Mouse (Mus musculus) CH12.LX (cell line): Measurements from ENCODE around the gene Spata3. TPM values are rescaled to one million over a fixed set of nuclear protein-coding genes. Genes with fewer than 3 reads are reported as not detected.

Source experiments
- DNase-seq: peaks from one replicate; pipeline ENCODE4 v3.0.0-alpha.2; 2013; ENCODE audit errors: extremely low read depth
- H3K27ac ChIP-seq: 2 replicates; pipeline ENCODE4 v1.5.1; 2012; ENCODE audit warnings: low read depth, mild to moderate bottlenecking, control low read depth, moderate library complexity; ENCODE audit not compliant: insufficient read depth
- H3K27me3 ChIP-seq: replicated peaks from 2 replicates; pipeline ENCODE3; 2012; ENCODE audit warnings: inconsistent platforms
- H3K36me3 ChIP-seq, 2 experiments: replicated peaks in 1 of 2; 2 replicates each; pipeline versions ENCODE3 to v1.6.1; 2012; ENCODE audit warnings: inconsistent platforms in 1 of 2, low read length in 1 of 2, mild to moderate bottlenecking in 1 of 2, mixed read lengths in 1 of 2, moderate library complexity in 1 of 2; ENCODE audit not compliant: control insufficient read depth in 1 of 2, insufficient read depth in 1 of 2
- H3K4me1 ChIP-seq, 2 experiments: 2 replicates each; pipeline ENCODE4 v1.6.1; 2012; ENCODE audit warnings: inconsistent platforms in 1 of 2, moderate library complexity in 1 of 2; ENCODE audit not compliant: insufficient read depth in 2 of 2, control insufficient read depth in 1 of 2
- H3K4me2 ChIP-seq: 2 replicates; pipeline ENCODE4 v1.6.1; 2012; ENCODE audit warnings: low read depth, mild to moderate bottlenecking, control low read depth; ENCODE audit not compliant: poor library complexity, insufficient read depth, severe bottlenecking
- H3K4me3 ChIP-seq, 3 experiments: fragments of 150-350 bp in 1 of 3; sonication (generic) in 1 of 3; replicated peaks in 1 of 3; 2 replicates each; pipeline versions ENCODE3 to v1.5.1; 2011 to 2012; ENCODE audit warnings: low read depth in 2 of 3, low read length in 2 of 3, mild to moderate bottlenecking in 2 of 3, moderate library complexity in 2 of 3, control low read depth in 1 of 3, improper control_type of control experiment in 1 of 3, inconsistent platforms in 1 of 3, mixed read lengths in 1 of 3; ENCODE audit not compliant: poor library complexity in 1 of 3
- H3K79me2 ChIP-seq: replicated peaks from 2 replicates; pipeline ENCODE4 v1.6.1; 2012; ENCODE audit warnings: mild to moderate bottlenecking, moderate library complexity; ENCODE audit not compliant: control insufficient read depth, poor library complexity, insufficient read depth, severe bottlenecking; ENCODE audit errors: extremely low read depth
- H3K9ac ChIP-seq: 2 replicates; pipeline ENCODE4 v1.6.1; 2012; ENCODE audit warnings: low read depth, mild to moderate bottlenecking, control low read depth, moderate library complexity; ENCODE audit not compliant: insufficient read depth
- H3K9me3 ChIP-seq: replicated peaks from 2 replicates; pipeline ENCODE3; 2012; ENCODE audit warnings: low read length, inconsistent platforms, mixed read lengths
- CTCF ChIP-seq, 2 experiments: IDR thresholded peaks in 1 of 2; conservative IDR thresholded peaks in 1 of 2; 2 replicates each; pipeline ENCODE4 v1.5.1; 2011 to 2012; ENCODE audit warnings: low read depth in 2 of 2, low read length in 2 of 2, improper control_type of control experiment in 1 of 2, inconsistent platforms in 1 of 2, mild to moderate bottlenecking in 1 of 2, moderate library complexity in 1 of 2
- E2F4 ChIP-seq: IDR thresholded peaks from 2 replicates; pipeline ENCODE4 v1.6.1; 2011; ENCODE audit warnings: low read depth, low read length, improper control_type of control experiment; ENCODE audit not compliant: insufficient replicate concordance
- ELF1 ChIP-seq: IDR thresholded peaks from 2 replicates; pipeline ENCODE4 v1.6.1; 2014; ENCODE audit warnings: low read depth, mild to moderate bottlenecking, inconsistent platforms, low read length, improper control_type of control experiment
- ETS1 ChIP-seq: conservative IDR thresholded peaks from 2 replicates; pipeline ENCODE4 v1.6.1; 2012; ENCODE audit warnings: low read depth, mild to moderate bottlenecking, inconsistent platforms, low read length, improper control_type of control experiment, moderate library complexity
- GABPA ChIP-seq: IDR thresholded peaks from 2 replicates; pipeline ENCODE4 v1.6.1; 2012; ENCODE audit warnings: low read depth, low read length, improper control_type of control experiment, inconsistent platforms; ENCODE audit not compliant: insufficient replicate concordance
- HCFC1 ChIP-seq: IDR thresholded peaks from 2 replicates; pipeline ENCODE4 v1.6.1; 2012; ENCODE audit warnings: low read depth, mild to moderate bottlenecking, inconsistent platforms, low read length, improper control_type of control experiment
- IRF4 ChIP-seq: IDR thresholded peaks from 2 replicates; pipeline ENCODE4 v1.6.1; 2014; ENCODE audit warnings: low read depth, mild to moderate bottlenecking, inconsistent platforms, low read length, improper control_type of control experiment
- JUN ChIP-seq: IDR thresholded peaks from 2 replicates; pipeline ENCODE4 v1.6.1; 2011; ENCODE audit warnings: low read depth, mild to moderate bottlenecking, low read length, improper control_type of control experiment, moderate library complexity; ENCODE audit not compliant: insufficient read depth
- KAT2A ChIP-seq: IDR thresholded peaks from 2 replicates; pipeline ENCODE4 v1.6.1; 2012; ENCODE audit warnings: low read length, improper control_type of control experiment, inconsistent platforms; ENCODE audit not compliant: insufficient replicate concordance
- MAX ChIP-seq: IDR thresholded peaks from 2 replicates; pipeline ENCODE4 v1.6.1; 2011; ENCODE audit warnings: low read length, improper control_type of control experiment
- MAZ ChIP-seq: IDR thresholded peaks from 2 replicates; pipeline ENCODE4 v1.6.1; 2012; ENCODE audit warnings: low read depth, mild to moderate bottlenecking, inconsistent platforms, low read length, improper control_type of control experiment, moderate library complexity
- MXI1 ChIP-seq: IDR thresholded peaks from 2 replicates; pipeline ENCODE4 v1.6.1; 2011; ENCODE audit warnings: mild to moderate bottlenecking, low read depth, low read length, improper control_type of control experiment
- NRF1 ChIP-seq: IDR thresholded peaks from 2 replicates; pipeline ENCODE4 v1.6.1; 2014; ENCODE audit warnings: low read depth, mild to moderate bottlenecking, inconsistent platforms, low read length, improper control_type of control experiment, moderate library complexity
- PAX5 ChIP-seq: IDR thresholded peaks from 2 replicates; pipeline ENCODE4 v1.6.1; 2012; ENCODE audit warnings: low read length, inconsistent platforms, mixed read lengths
- POLR2A ChIP-seq: IDR thresholded peaks from 2 replicates; pipeline ENCODE4 v1.6.1; 2011; ENCODE audit warnings: low read depth, mild to moderate bottlenecking, improper control_type of control experiment, low read length
- SMC3 ChIP-seq: IDR thresholded peaks from 2 replicates; pipeline ENCODE4 v1.6.1; 2011; ENCODE audit warnings: low read depth, low read length, improper control_type of control experiment
- TBP ChIP-seq: conservative IDR thresholded peaks from 2 replicates; pipeline ENCODE4 v1.6.1; 2011; ENCODE audit warnings: low read depth, low read length, improper control_type of control experiment
- TCF12 ChIP-seq: IDR thresholded peaks from 2 replicates; pipeline ENCODE4 v1.6.1; 2014; ENCODE audit warnings: low read depth, mild to moderate bottlenecking, inconsistent platforms, low read length, improper control_type of control experiment
- USF1 ChIP-seq: IDR thresholded peaks from 2 replicates; pipeline ENCODE4 v1.6.1; 2014; ENCODE audit warnings: low read depth, mild to moderate bottlenecking, inconsistent platforms, low read length, improper control_type of control experiment
- USF2 ChIP-seq: conservative IDR thresholded peaks from 2 replicates; pipeline ENCODE4 v1.6.1; 2011; ENCODE audit warnings: low read depth, low read length, improper control_type of control experiment
- ZC3H11A ChIP-seq: IDR thresholded peaks from 2 replicates; pipeline ENCODE4 v1.6.1; 2012; ENCODE audit warnings: low read depth, mild to moderate bottlenecking, inconsistent platforms, low read length, improper control_type of control experiment
- ZKSCAN1 ChIP-seq: IDR thresholded peaks from 2 replicates; pipeline ENCODE4 v1.6.1; 2012; ENCODE audit warnings: low read depth, inconsistent platforms, low read length, improper control_type of control experiment, borderline replicate concordance
- ZNF384 ChIP-seq: IDR thresholded peaks from 2 replicates; pipeline ENCODE4 v1.6.1; 2012; ENCODE audit warnings: low read depth, low read length, improper control_type of control experiment, inconsistent platforms
- dilution Hi-C: fragments of 300-500 bp; cut with MboI; formaldehyde crosslinking; loops from 2 replicates; pipeline ENCODE4 v1.14.3; 2020; ENCODE audit warnings: low sequenced_read_pairs; ENCODE audit not compliant: extremely low pct_unique_long_range_greater_than_20kb, extremely low pct_ligation_motif_present
- in situ Hi-C: fragments of 300-500 bp; cut with MboI; formaldehyde crosslinking; loops from 3 replicates; pipeline ENCODE4 v1.14.3; 2019; ENCODE audit warnings: low sequenced_read_pairs, low pct_ligation_motif_present, low pct_unique_long_range_greater_than_20kb, mixed read lengths
- polyA plus RNA-seq: library from polyadenylated mRNA; unstranded; fragments of >175 nt; gene quantifications from 2 replicates; pipeline ENCODE4 v1.2.1, GENCODE M21; 2012; ENCODE audit warnings: low read depth; ENCODE audit not compliant: insufficient read length
- total RNA-seq, 2 experiments: library from RNA; depleted of rRNA; stranded (reverse); fragments of 300-350 nt in 1 of 2; fragments of >200 nt in 1 of 2; gene quantifications; 2 replicates each; pipeline ENCODE4 v1.2.3; 2012 to 2014

The Spata3 gene
- total and polyA plus RNA-seq, 3 experiments: not detected

- peaks cover 13% of the 10 kb centered on the region for H3K9me3 ChIP-seq
- TF ChIP-seq KAT2A (no peak), HCFC1 (no peak), ZNF384 (no peak), ZC3H11A (no peak), ELF1 (no peak), IRF4 (no peak), NRF1 (no peak), MAX (no peak), E2F4 (no peak), MAZ (no peak), SMC3 (no peak), GABPA (no peak), JUN (no peak), MXI1 (no peak), ZKSCAN1 (no peak), TCF12 (no peak), POLR2A (no peak), ETS1 (no peak)
- TF ChIP-seq, all 38 proteins: peak for 0
- no peak for DNase-seq
- Histone ChIP-seq H3K79me2 (no peaks in the 10 kb centered on the region), H3K27me3 (peaks cover 68% of the 10 kb centered on the region), H3K4me2 (no peak overlapping the region), H3K27ac (no peak overlapping the region), H3K4me1 (peaks cover 0 to 3% of the 10 kb centered on the region in 2 experiments; a peak in 1 of 4 replicates), H3K9ac (no peak overlapping the region), H3K36me3 (no peaks in the 10 kb centered on the region), H3K4me3 (no peak overlapping the region)
- dilution Hi-C loops: no loop called here
- in situ Hi-C loops: no loop called here
These were observed 31.6 kb downstream of the Spata3 start for GRCm38 (mm10) chr1:86048231-86048630.

DNA sequence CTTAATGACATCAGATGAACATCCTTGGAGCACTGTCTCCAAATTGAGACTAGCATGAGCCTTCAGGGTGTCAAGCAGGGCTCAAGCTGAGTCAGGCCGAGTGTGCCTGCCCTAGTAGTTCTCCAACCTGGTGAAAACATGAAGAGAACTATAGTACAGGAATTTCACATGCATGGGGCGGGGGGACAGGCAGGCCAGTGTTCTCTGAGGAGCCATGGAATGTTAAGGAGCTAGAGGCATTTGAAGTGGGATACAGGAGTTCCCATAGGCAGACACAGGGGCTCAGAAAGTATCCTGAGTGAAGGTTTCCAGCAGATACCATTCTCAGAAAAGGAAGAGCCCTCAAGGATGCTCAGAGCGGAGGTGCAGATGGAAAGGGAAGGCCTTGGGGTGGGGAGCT, 32.1 kb downstream of the Spata3 start:
- no peak for TF ChIP-seq USF2
- TF ChIP-seq MXI1: no peak
- no peak for TF ChIP-seq PAX5
- no peak for TF ChIP-seq TBP
- TF ChIP-seq USF1: no peak
- no peak for TF ChIP-seq CTCF (conservative IDR thresholded peaks at IDR 0.05 in 1 of 2, IDR thresholded peaks at IDR 0.05 in 1 of 2; ENCODE audit: low read depth in 2 of 2, low read length in 2 of 2)
- no peak for TF ChIP-seq HCFC1
- in situ Hi-C loops (no loop called here), dilution Hi-C loops (no loop called here)
- Histone ChIP-seq H3K27me3 (peaks cover 66% of the 10 kb centered on the region), H3K9ac (no peak overlapping the region), H3K79me2 (no peaks in the 10 kb centered on the region), H3K4me2 (no peak overlapping the region), H3K27ac (no peak overlapping the region), H3K36me3 (no peaks in the 10 kb centered on the region), H3K4me1 (peaks cover 0 to 3% of the 10 kb centered on the region in 2 experiments; a peak in 1 of 4 replicates), H3K9me3 (peaks cover 13% of the 10 kb centered on the region), H3K4me3 (no peak overlapping the region)
- DNase-seq: no peak
